Mouse (Mus musculus) right cerebral cortex, adult 2 months (tissue): ENCODE measurements at regions not wholly inside any gene's neighbourhood (a gene's known extent, or its start where the extent isn't known, plus 50 kb on each side); places are given as distances from the start of the nearest gene placed in this dataset.
A peak's percentile ranks its signal among the peaks of the same experiment; 100 is the strongest.

Source experiments
- DNase-seq, 2 experiments: peaks; one replicate each; pipeline ENCODE4 v3.0.0; 2021 to 2022; ENCODE audit warnings: low spot score in 2 of 2

- no peak for DNase-seq
Observed at GRCm38 (mm10) chr8:78013101-78013500, 200.0 kb upstream of the Ttc29 start.

DNA sequence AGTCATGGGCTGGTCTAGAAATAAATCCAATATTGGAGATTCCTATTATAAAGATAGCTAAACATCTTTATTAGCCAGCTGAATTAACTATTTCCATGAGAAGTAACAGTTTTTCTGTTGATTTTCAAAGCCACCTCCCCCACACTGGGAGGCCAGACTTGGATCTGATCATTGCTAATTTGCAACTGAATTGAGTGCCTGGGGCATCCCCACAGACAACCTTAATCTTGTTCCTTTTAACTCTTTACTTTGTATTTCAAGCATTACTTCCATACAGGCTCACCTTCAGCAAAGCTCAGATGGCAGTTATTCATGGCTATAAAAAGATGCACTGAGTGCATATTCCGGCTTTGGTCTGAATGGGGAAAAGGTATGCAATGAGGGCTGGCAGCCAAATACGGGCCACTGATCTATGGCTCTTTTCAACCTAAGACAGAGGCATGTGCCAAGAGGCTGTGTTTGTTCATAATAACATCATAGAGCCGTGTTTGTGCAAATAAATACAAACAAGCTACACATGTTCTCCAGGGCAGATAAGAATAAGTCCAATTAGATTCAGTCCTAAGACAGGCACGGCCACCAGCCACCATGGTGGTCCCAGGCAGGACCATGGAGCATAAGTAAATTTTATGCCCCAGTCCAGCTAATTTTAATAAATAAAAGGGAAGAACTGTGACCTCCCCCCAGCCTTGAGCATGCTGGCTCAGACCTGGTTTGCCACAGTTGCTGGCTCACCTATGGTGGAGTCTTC lies 194.5 kb upstream of the Ttc29 start:
- no peak for DNase-seq

DNA sequence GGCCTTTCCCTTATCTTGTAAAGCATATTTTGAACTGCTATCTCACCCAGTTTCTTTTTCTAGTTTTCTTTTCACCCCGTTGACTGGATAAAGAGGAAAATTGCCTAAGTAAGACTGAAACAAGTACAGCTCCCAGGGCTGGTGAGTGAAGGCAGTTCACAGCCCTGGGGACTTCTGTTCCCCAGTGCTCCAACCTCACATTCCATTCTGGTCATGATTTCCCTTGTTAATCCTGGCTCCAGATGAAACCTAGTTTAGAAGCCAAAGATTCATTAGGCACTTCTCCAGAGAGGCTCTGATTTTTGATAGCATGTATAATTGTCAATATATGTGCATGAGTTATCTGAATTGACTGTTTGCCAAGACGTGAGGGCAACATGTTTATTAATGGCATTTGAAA lies 191.6 kb upstream of the Ttc29 start:
- no peak for DNase-seq

GRCm38 (mm10) chr8:78022986-78023385 lies 190.1 kb upstream of the Ttc29 start:
- no peak for DNase-seq

GRCm38 (mm10) chr8:78023467-78023866 lies 189.6 kb upstream of the Ttc29 start:
- no peak for DNase-seq

- no peak for DNase-seq
Observed at GRCm38 (mm10) chr8:78023936-78024335, 189.2 kb upstream of the Ttc29 start.

- DNase-seq: no peak
Observed at GRCm38 (mm10) chr8:78024964-78025363, 188.1 kb upstream of the Ttc29 start.

DNA sequence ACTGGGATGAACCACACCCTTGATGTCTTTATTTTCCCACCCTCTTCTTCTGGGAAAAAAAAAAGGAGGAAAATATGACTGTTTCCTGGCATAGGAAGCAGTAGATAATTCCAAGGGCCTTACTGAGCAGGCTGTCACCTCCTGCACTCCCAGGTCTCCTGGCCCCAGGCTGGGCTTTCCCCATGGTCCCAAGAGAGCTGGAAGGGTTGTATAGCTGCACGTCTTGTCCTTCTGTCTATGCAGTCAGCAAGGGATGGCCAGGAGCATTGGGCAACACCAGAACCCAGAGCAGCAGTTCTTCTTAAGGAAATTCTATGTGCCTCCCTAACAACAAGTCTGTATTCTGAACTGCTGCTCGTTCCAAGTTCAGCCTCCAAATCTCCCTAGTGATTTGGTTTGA lies 185.7 kb upstream of the Ttc29 start:
- no peak for DNase-seq

- no peak for DNase-seq
Observed at GRCm38 (mm10) chr8:78028928-78029327, 184.2 kb upstream of the Ttc29 start.

DNA sequence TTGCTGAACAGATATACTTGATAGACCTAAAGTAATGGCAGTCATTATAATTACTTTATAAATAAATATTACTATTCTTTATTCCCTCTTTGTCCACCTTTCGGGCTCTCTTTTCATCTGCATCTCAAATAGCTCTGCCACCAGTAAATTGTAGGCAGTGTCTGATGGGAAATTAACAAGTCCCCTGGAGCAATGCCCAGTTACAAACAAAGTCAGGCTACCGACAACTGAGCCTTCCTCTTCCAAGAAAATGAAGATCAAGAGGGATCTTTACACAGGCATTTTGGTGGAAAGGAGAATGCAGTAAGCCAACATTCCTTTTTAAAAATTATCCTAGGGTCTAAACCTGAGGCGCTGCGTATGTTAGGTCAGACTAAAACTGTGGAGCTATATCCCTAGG lies 181.3 kb upstream of the Ttc29 start:
- no peak for DNase-seq

GRCm38 (mm10) chr8:78034687-78035086 lies 178.4 kb upstream of the Ttc29 start:
- no peak for DNase-seq

DNA sequence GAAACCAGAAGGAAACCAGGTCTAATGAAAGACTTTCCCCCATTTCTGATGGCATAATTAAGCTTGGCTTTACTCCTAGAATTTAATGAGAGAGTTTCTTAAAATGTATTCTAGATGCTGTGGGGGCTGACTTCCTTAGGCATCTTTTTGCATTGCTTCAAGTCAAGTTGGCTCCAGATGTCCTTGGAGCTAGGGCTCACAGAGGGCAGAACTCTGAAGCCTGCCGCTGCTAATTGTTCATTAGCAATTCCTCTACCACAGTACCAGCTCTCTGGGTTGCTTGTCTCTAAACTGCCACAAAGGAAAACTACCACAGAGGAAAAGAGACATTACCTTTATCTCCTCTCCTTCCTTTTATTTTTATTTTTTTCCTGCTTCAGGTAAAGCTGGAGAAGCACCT lies 175.9 kb upstream of the Ttc29 start:
- DNase-seq: no peak

- DNase-seq: no peak
Observed at GRCm38 (mm10) chr8:78046691-78047090, 166.4 kb upstream of the Ttc29 start.

- no peak for DNase-seq
Observed at GRCm38 (mm10) chr8:78050768-78051167, 162.3 kb upstream of the Ttc29 start.

DNA sequence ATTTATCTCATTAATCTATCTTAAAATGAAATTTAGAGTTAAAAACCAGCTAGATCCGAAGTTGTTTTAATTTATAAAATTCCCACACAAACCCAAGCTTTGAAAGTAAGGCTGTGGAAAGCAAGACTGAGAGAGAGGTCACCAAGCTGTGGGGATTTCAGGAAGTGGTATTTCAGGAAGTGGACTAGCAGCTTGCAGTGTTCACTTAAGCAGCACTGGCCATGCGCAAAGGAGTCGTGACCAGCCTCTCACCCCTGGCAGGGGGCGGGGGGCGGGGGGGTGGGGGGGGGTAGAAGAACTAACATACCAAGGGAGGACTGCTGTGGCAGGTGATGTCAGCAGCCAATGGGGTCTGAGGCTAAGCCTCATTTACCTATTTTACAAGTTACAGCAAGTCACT lies 158.7 kb upstream of the Ttc29 start:
- DNase-seq: no peak

- no peak for DNase-seq
Observed at GRCm38 (mm10) chr8:78054920-78055319, 158.2 kb upstream of the Ttc29 start.

DNA sequence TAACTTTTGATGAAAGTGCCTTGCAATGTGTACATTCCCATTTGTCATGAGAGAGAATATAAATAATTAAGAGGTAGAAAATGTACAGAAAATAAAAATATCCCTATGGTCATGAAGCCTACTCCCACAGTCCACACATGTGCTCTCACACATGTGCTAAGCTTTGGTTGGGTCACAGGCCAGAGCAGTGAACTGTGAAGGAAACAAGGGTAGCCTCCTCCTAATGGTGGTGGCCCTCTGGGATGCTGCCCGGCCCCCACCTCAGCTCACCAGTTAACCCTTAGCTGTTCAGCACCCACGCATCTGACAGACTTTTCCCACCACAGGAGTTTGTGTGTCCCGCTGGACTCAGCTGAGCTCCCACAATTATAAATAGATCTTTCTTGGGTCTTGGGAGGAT lies 157.6 kb upstream of the Ttc29 start:
- DNase-seq: no peak

GRCm38 (mm10) chr8:78057357-78057756 lies 155.7 kb upstream of the Ttc29 start:
- no peak for DNase-seq

GRCm38 (mm10) chr8:78061827-78062719 lies 151.0 kb upstream of the Ttc29 start:
- DNase-seq: peak in 1 of 2 experiments; percentile 11

- peak; percentile 26 to 45 for DNase-seq
Observed at GRCm38 (mm10) chr8:78063529-78063928, 149.6 kb upstream of the Ttc29 start.

DNA sequence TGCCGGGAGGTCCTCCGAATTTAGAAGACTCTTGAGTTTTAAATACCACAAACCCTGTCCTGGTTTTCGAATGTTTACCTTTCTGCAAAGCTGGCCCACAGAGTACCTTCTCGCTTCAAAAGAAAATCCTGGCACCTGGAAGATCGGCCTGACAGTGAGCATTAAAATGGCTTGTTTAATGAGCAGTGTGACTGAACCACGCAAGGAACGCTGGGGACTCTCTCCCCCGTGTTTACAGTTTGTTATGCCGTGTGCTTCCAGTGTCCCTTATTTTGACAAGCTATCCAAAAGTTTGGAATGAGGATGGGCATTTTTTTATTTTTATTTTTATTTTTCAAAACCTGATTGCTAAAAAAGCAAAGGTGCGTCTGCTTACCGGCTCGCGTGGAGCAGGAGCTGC lies 148.9 kb upstream of the Ttc29 start:
- no peak for DNase-seq

DNA sequence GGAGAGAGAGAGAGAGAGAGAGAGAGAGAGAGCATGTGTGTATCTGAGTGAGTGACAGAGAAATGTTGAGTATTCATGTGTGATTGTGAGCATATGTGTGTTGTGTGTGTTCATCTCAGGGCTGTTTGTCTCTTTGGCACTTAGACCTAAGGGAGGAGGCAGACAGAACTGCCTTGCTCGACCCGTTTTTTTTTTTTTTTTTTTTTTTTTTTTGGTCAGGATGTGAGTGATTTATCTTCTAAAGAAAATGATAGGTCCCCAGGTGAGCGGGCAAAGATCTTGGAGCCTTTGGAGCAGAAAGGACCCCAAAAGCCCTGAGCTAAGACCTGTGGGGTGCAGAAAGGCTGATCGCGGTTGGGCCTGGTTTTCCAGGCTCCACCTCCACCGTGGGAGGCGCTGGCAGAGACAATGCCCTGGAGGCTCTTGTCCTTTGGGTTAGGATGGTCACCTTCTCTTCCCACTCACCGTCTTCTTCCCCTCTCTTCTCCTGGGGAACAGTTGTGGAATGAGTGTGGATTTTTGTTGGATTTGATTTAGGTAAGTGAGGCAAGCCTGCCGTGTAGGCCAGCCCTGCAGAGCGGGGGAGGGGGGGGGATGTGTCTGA lies 147.1 kb upstream of the Ttc29 start:
- no peak for DNase-seq
